Mouse (Mus musculus): ENCODE results near the gene 2310039H08Rik. TPM values are rescaled to one million over a fixed set of nuclear protein-coding genes. Genes with fewer than 3 reads are reported as not detected.

The 2310039H08Rik gene
- total and polyA plus RNA-seq, 2 experiments from 2014 or later, result 39.2 to 59.2 TPM

GRCm38 (mm10) chr17:46728021-46728420, 44.4 kb upstream of the 2310039H08Rik start:
- Histone ChIP-seq H3K9me3 (ENCODE audit: low read length) (no peaks in the 10 kb centered on the region), H3K4me3 (ENCODE audit: low read depth, low read length) (no peak overlapping the region), H3K4me2 (ENCODE audit: low read depth, low read length, poor library complexity, severe bottlenecking) (no peak overlapping the region), H3K9ac (replicated peaks; ENCODE audit: low read length, poor library complexity, severe bottlenecking) (no peak overlapping the region), H3K27ac (ENCODE audit: low read depth, low read length) (no peak overlapping the region), H3K27me3 (ENCODE audit: insufficient read depth, low read length) (no peaks in the 10 kb centered on the region), H3K4me1 (ENCODE audit: insufficient read depth, low read length) (no peaks in the 10 kb centered on the region), H3K36me3 (ENCODE audit: insufficient read depth, low read length) (peaks cover 13% of the 10 kb centered on the region)
- WGBS, result 38% methylated on average over 6 of the region's 6 CpGs
- no peak for DNase-seq (ENCODE audit: low spot score)
- peak; percentile 42 for TF ChIP-seq CTCF (IDR thresholded peaks at IDR 0.05)
- ATAC-seq (ENCODE audit: low FRiP score), result no peak

GRCm38 (mm10) chr17:46728496-46728895, 43.9 kb upstream of the 2310039H08Rik start:
- H3K36me3 ChIP-seq (ENCODE audit: insufficient read depth, low read length), result peaks cover 10% of the 10 kb centered on the region
- no peak for DNase-seq (ENCODE audit: low spot score)
- WGBS, result 51% methylated on average over 11 of the region's 11 CpGs
- H3K4me3 ChIP-seq (ENCODE audit: low read depth, low read length), result no peak overlapping the region
- H3K9me3 ChIP-seq (ENCODE audit: low read length), result no peaks in the 10 kb centered on the region
- 0 out of 2 replicates have a peak overlapping the region, but pooled peaks have one; percentile 13 for H3K9ac ChIP-seq (replicated peaks; ENCODE audit: low read length, poor library complexity, severe bottlenecking)
- no peak overlapping the region for H3K27ac ChIP-seq (ENCODE audit: low read depth, low read length)
- no peak for TF ChIP-seq CTCF (IDR thresholded peaks at IDR 0.05)
- no peak for ATAC-seq (ENCODE audit: low FRiP score)
- no peaks in the 10 kb centered on the region for H3K4me1 ChIP-seq (ENCODE audit: insufficient read depth, low read length)
- no peaks in the 10 kb centered on the region for H3K27me3 ChIP-seq (ENCODE audit: insufficient read depth, low read length)
- H3K4me2 ChIP-seq (ENCODE audit: low read depth, low read length, poor library complexity, severe bottlenecking), result peak overlapping the region; percentile 4; the same call in 1 of the 2 replicates

GRCm38 (mm10) chr17:46728904-46729318, 43.5 kb upstream of the 2310039H08Rik start, which contains the start of gene Gnmt:
TSS of gene Gnmt (minus strand) at chr17:46729168.
- DNase-seq (ENCODE audit: low spot score) (no peak), ATAC-seq (ENCODE audit: low FRiP score) (no peak)
- H3K36me3 ChIP-seq (ENCODE audit: insufficient read depth, low read length), result peaks cover 10% of the 10 kb centered on the region
- no peaks in the 10 kb centered on the region for H3K27me3 ChIP-seq (ENCODE audit: insufficient read depth, low read length)
- H3K9me3 ChIP-seq (ENCODE audit: low read length), result no peaks in the 10 kb centered on the region
- H3K4me2 ChIP-seq (ENCODE audit: low read depth, low read length, poor library complexity, severe bottlenecking), result peak within 1 kb of the TSS; percentile 4; the same call in 1 of the 2 replicates
- H3K4me3 ChIP-seq (ENCODE audit: low read depth, low read length), result no peak within 1 kb of the TSS
- no peak for TF ChIP-seq CTCF (IDR thresholded peaks at IDR 0.05)
- WGBS, result 20% methylated on average over 24 of the region's 24 CpGs
- no peaks in the 10 kb centered on the region for H3K4me1 ChIP-seq (ENCODE audit: insufficient read depth, low read length)
- no peak within 1 kb of the TSS for H3K27ac ChIP-seq (ENCODE audit: low read depth, low read length)
- 0 out of 2 replicates have a peak within 1 kb of the TSS, but pooled peaks have one; percentile 13 for H3K9ac ChIP-seq (replicated peaks; ENCODE audit: low read length, poor library complexity, severe bottlenecking)

GRCm38 (mm10) chr17:46734055-46734454, 38.4 kb upstream of the 2310039H08Rik start:
- Histone ChIP-seq H3K9me3 (ENCODE audit: low read length) (no peaks in the 10 kb centered on the region), H3K27ac (ENCODE audit: low read depth, low read length) (no peak overlapping the region), H3K4me2 (ENCODE audit: low read depth, low read length, poor library complexity, severe bottlenecking) (no peak overlapping the region), H3K36me3 (ENCODE audit: insufficient read depth, low read length) (peaks cover 28% of the 10 kb centered on the region), H3K4me3 (ENCODE audit: low read depth, low read length) (no peak overlapping the region), H3K4me1 (ENCODE audit: insufficient read depth, low read length) (no peaks in the 10 kb centered on the region), H3K9ac (replicated peaks; ENCODE audit: low read length, poor library complexity, severe bottlenecking) (no peak overlapping the region), H3K27me3 (ENCODE audit: insufficient read depth, low read length) (no peaks in the 10 kb centered on the region)
- ATAC-seq (ENCODE audit: low FRiP score) (no peak), DNase-seq (ENCODE audit: low spot score) (no peak)
- TF ChIP-seq CTCF (IDR thresholded peaks at IDR 0.05), result no peak
- 92% methylated on average over 3 of the region's 3 CpGs for WGBS

- TF ChIP-seq CTCF (IDR thresholded peaks at IDR 0.05), result no peak
- ATAC-seq (ENCODE audit: low FRiP score), result no peak
- Histone ChIP-seq H3K4me3 (ENCODE audit: low read depth, low read length) (no peak overlapping the region), H3K4me1 (ENCODE audit: insufficient read depth, low read length) (no peaks in the 10 kb centered on the region), H3K27ac (ENCODE audit: low read depth, low read length) (no peak overlapping the region), H3K9ac (replicated peaks; ENCODE audit: low read length, poor library complexity, severe bottlenecking) (no peak overlapping the region), H3K9me3 (ENCODE audit: low read length) (no peaks in the 10 kb centered on the region), H3K36me3 (ENCODE audit: insufficient read depth, low read length) (peaks cover 28% of the 10 kb centered on the region), H3K27me3 (ENCODE audit: insufficient read depth, low read length) (no peaks in the 10 kb centered on the region), H3K4me2 (ENCODE audit: low read depth, low read length, poor library complexity, severe bottlenecking) (no peak overlapping the region)
- DNase-seq (ENCODE audit: low spot score), result no peak
- WGBS, result 85% methylated on average over 7 of the region's 7 CpGs
Measured at GRCm38 (mm10) chr17:46735287-46735686, 37.1 kb upstream of the 2310039H08Rik start.

GRCm38 (mm10) chr17:46736160-46736559, 36.3 kb upstream of the 2310039H08Rik start:
- Histone ChIP-seq H3K4me1 (ENCODE audit: insufficient read depth, low read length) (no peaks in the 10 kb centered on the region), H3K36me3 (ENCODE audit: insufficient read depth, low read length) (peaks cover 28% of the 10 kb centered on the region), H3K4me3 (ENCODE audit: low read depth, low read length) (no peak overlapping the region), H3K27ac (ENCODE audit: low read depth, low read length) (no peak overlapping the region), H3K9me3 (ENCODE audit: low read length) (no peaks in the 10 kb centered on the region), H3K27me3 (ENCODE audit: insufficient read depth, low read length) (no peaks in the 10 kb centered on the region), H3K9ac (replicated peaks; ENCODE audit: low read length, poor library complexity, severe bottlenecking) (no peak overlapping the region), H3K4me2 (ENCODE audit: low read depth, low read length, poor library complexity, severe bottlenecking) (no peak overlapping the region)
- peak; percentile 53 for TF ChIP-seq CTCF (IDR thresholded peaks at IDR 0.05)
- ATAC-seq (ENCODE audit: low FRiP score) (no peak), DNase-seq (ENCODE audit: low spot score) (no peak)
- WGBS, result 71% methylated on average over 10 of the region's 10 CpGs
